Mouse (Mus musculus) forebrain, postnatal 0 days (tissue): ENCODE measurements around the gene Slc22a8. TPM values are rescaled to one million over a fixed set of nuclear protein-coding genes. Genes with fewer than 3 reads are reported as not detected.
A peak's percentile ranks its signal among the peaks of the same experiment; 100 is the strongest.

Source experiments
- ATAC-seq: fragments of 200-750 bp; cut with Nextera tagmentation; 2 replicates; pipeline ENCODE4 v1.8.0; 2017; ENCODE audit warnings: mild to moderate bottlenecking, moderate library complexity
- DNase-seq: peaks from one replicate; pipeline ENCODE4 v3.0.0-alpha.2; 2015
- H3K27ac ChIP-seq: fragments of 300-500 bp; sonication (generic); 2 replicates; pipeline ENCODE4 v1.5.1; 2014; ENCODE audit warnings: low read depth, mild to moderate bottlenecking, antibody characterized with exemption, low read length, moderate library complexity, mixed read lengths
- H3K27me3 ChIP-seq: fragments of 300-500 bp; sonication (generic); 2 replicates; pipeline ENCODE4 v1.6.1; 2014; ENCODE audit warnings: mild to moderate bottlenecking, low read length, mixed read lengths; ENCODE audit not compliant: insufficient read depth
- H3K36me3 ChIP-seq: fragments of 300-500 bp; sonication (generic); 2 replicates; pipeline ENCODE4 v1.6.1; 2014; ENCODE audit warnings: mild to moderate bottlenecking, moderate library complexity; ENCODE audit not compliant: insufficient read depth
- H3K4me1 ChIP-seq: fragments of 300-500 bp; sonication (generic); 2 replicates; pipeline ENCODE4 v1.6.1; 2014; ENCODE audit warnings: antibody characterized with exemption; ENCODE audit not compliant: insufficient read depth
- H3K4me2 ChIP-seq: fragments of 300-500 bp; sonication (generic); 2 replicates; pipeline ENCODE4 v1.6.1; 2014; ENCODE audit warnings: low read depth, mild to moderate bottlenecking, moderate library complexity
- H3K4me3 ChIP-seq: fragments of 300-500 bp; sonication (generic); 2 replicates; pipeline ENCODE4 v1.5.1; 2014; ENCODE audit warnings: low read depth, low read length, mixed read lengths
- H3K9ac ChIP-seq: fragments of 300-500 bp; sonication (generic); 2 replicates; pipeline ENCODE4 v1.6.1; 2014; ENCODE audit warnings: mild to moderate bottlenecking
- H3K9me3 ChIP-seq: fragments of 300-500 bp; sonication (generic); 2 replicates; pipeline ENCODE4 v1.6.1; 2016; ENCODE audit warnings: low read length
- CTCF ChIP-seq: sonication (generic); IDR thresholded peaks from 2 replicates; pipeline ENCODE4 v1.5.1; 2016; ENCODE audit warnings: antibody characterized with exemption, control low read depth, low read depth
- WGBS: fragments of 180-500 bp; shearing (Covaris S2); extraction: QIAGEN DNeasy Blood & Tissue Kit; methylation state at CpG from one replicate; pipeline ENCODE4 v1.1.7; 2014; 5-methylcytosine and 5-hydroxymethylcytosine counted together
- polyA plus RNA-seq: library from polyadenylated mRNA; unstranded; fragments of >200 nt; fragmentation: Nextera tagmentation; extraction: Ambion mirVana; gene quantifications from 2 replicates; pipeline ENCODE4 v1.2.1, GENCODE M21; 2015
- total RNA-seq: library from RNA; depleted of rRNA; stranded (reverse); fragments of >200 nt; gene quantifications from 2 replicates; pipeline ENCODE4 v1.2.3, GENCODE M21; 2014; rRNA removed

Gene Slc22a8
- 9.1 and 13.1 TPM in 2 replicates for total RNA-seq
- polyA plus RNA-seq = 16.6 and 19.0 TPM in 2 replicates

DNA sequence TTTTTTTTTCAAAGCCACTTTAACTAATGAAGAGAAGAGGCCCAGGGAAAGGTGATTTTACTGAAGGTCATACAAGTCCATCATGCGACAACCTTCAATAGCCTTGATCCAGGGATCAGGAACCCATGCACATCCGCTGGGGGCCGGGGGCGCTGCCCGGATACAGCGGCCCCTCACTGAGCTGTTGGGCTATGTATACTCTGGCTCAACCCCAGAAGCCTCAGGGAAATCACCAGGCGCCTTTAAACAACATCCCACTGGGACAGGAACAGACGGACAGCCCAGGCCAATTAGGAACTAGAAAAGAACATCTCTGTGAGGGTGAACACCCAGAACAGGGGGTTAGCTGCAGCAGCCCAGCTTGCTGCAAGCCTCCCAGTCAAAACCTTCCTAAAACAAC is at the start of gene Slc22a8:
Slc22a8 (plus strand) TSS at position 301 of the 400 bp plus-strand sequence.
- 60% methylated on average over 8 of the region's 8 CpGs for WGBS
- H3K27ac ChIP-seq = peak within 1 kb of the TSS; percentile 62; the same call in 1 of the 2 replicates
- TF ChIP-seq CTCF = no peak
- H3K36me3 ChIP-seq = no peaks in the 10 kb centered on the region
- H3K4me3 ChIP-seq = no peak within 1 kb of the TSS
- no peaks in the 10 kb centered on the region for H3K9me3 ChIP-seq
- H3K4me1 ChIP-seq = no peaks in the 10 kb centered on the region
- H3K27me3 ChIP-seq = no peaks in the 10 kb centered on the region
- no peak within 1 kb of the TSS for H3K4me2 ChIP-seq
- no peak for DNase-seq
- H3K9ac ChIP-seq = no peak within 1 kb of the TSS
- ATAC-seq = no peak

DNA sequence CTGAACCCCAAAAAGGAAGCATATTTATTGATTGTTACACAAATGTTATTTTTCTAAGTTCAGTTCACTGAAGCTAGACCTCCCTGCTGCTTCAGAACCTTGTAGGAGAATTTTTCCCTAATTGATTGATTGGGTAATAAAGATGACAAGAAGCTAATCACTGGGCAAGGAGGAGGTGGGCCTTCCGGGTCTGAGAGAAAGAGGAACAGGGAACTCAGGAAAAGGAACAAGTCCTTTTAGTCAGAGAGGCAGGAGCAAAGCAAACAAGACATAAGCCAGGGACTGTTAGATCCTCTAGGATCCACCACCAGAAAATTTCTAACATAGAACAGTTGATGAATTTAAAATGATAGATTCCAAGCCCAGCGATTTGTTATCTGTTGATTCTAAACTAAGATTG is 32.2 kb upstream of the Slc22a8 start:
- Histone ChIP-seq H3K4me1 (no peaks in the 10 kb centered on the region), H3K4me2 (no peak overlapping the region), H3K27ac (no peak overlapping the region), H3K9ac (no peak overlapping the region), H3K27me3 (no peaks in the 10 kb centered on the region), H3K4me3 (no peak overlapping the region), H3K36me3 (no peaks in the 10 kb centered on the region), H3K9me3 (no peaks in the 10 kb centered on the region)
- WGBS = 84% methylated on average over 2 of the region's 2 CpGs
- no peak for TF ChIP-seq CTCF
- DNase-seq (no peak), ATAC-seq (no peak)

DNA sequence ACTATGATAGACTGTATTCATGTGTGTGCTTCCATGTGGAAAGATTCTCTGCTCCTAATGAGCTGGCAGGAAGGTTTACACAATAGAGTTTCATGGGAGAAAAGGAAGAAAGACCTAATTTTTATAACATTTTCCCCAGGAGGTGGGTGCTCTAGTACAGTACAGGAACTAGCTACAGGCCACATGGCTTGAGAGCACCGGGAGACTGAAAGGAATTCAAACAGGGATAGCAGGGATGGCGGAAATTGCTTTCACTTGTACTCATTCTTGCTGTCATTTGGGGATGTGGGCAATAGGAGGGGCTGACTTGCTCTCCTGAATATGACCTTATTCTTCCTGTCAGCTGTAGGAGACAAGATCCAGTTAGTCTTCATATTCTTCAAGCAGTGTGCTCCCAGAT is 27.0 kb upstream of the Slc22a8 start:
- no peak for TF ChIP-seq CTCF
- 26% methylated on average over 2 of the region's 2 CpGs for WGBS
- DNase-seq (no peak), ATAC-seq (no peak)
- H3K4me2 ChIP-seq = no peak overlapping the region
- no peak overlapping the region for H3K27ac ChIP-seq
- H3K9me3 ChIP-seq = no peaks in the 10 kb centered on the region
- 0 out of 2 replicates have a peak, but pooled peaks cover 4% of the 10 kb centered on the region for H3K4me1 ChIP-seq
- no peaks in the 10 kb centered on the region for H3K36me3 ChIP-seq
- no peak overlapping the region for H3K9ac ChIP-seq
- no peaks in the 10 kb centered on the region for H3K27me3 ChIP-seq
- no peak overlapping the region for H3K4me3 ChIP-seq

DNA sequence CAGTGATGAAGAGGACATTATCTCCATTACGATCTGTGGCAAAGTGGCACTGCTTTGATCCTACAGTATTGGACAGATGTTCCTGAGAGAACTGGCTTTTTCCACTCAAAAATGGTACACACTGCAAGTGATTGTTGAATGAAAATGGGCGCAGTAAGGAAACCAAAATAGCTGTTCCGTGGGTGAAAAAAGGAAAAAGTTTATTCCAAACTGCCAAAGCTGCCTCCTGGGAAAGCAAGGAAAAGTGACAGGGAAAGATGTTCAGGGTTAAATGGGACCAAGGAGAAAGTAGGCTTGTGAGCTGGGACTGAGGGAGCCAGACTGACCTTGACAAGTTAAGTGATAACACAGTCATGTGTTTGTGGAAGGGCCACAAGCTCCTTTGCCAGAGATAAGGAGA is 26.6 kb upstream of the Slc22a8 start:
- 75% methylated on average over 3 of the region's 3 CpGs for WGBS
- no peak for DNase-seq
- H3K4me3 ChIP-seq = no peak overlapping the region

DNA sequence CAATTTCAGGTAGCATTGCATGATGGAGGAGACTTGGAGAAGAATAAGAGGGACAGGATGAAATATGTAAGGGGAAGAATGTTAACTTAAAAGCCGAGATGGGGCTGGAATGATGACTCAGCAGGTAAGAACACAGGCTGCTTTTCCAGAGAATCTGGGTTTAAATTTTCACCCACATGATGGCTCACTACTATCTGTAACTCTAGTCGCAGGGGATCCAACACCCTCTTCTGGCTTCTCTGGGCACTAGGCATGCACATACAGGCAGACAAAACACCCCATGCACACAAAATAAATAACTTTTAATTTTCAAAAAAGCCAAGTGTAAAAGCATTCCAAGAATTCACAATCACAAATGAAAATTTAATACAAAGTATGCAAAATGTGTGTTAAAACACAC is 25.8 kb upstream of the Slc22a8 start:
- Histone ChIP-seq H3K9ac (no peak overlapping the region), H3K27me3 (no peaks in the 10 kb centered on the region), H3K27ac (no peak overlapping the region), H3K4me2 (no peak overlapping the region), H3K36me3 (no peaks in the 10 kb centered on the region), H3K4me1 (0 out of 2 replicates have a peak, but pooled peaks cover 4% of the 10 kb centered on the region), H3K4me3 (no peak overlapping the region), H3K9me3 (no peaks in the 10 kb centered on the region)
- ATAC-seq (no peak), DNase-seq (no peak)
- WGBS = 69% methylated on average over 2 of the region's 2 CpGs
- TF ChIP-seq CTCF = no peak

More for the DNA sequence above, 26.6 kb upstream of the Slc22a8 start:
- no peak overlapping the region for H3K27ac ChIP-seq
- H3K4me2 ChIP-seq = no peak overlapping the region
- H3K36me3 ChIP-seq = no peaks in the 10 kb centered on the region
- H3K9ac ChIP-seq = no peak overlapping the region
- ATAC-seq = no peak
- 0 out of 2 replicates have a peak, but pooled peaks cover 4% of the 10 kb centered on the region for H3K4me1 ChIP-seq
- H3K9me3 ChIP-seq = no peaks in the 10 kb centered on the region
- no peaks in the 10 kb centered on the region for H3K27me3 ChIP-seq
- TF ChIP-seq CTCF = no peak

DNA sequence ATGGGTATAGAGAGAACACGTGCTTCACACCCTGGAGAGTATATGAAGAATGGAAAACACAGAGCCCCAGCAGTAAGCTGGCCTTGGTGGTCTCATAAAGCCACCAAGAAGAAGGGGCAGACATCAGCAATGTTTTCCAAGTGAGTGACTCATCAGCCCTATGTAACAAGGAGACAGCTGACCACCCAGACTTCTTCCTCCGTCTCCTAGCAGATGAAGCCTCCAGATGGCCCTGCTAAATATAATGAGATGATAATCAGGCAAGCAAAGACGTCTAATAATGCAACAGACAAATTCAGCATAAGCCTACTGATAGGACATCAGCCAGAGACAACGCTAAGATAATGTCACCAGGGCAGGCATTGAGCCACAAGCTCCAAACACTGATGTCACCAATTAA is 25.1 kb upstream of the Slc22a8 start:
- TF ChIP-seq CTCF = no peak
- ATAC-seq (peak; percentile 36; the same call in 1 of the 2 replicates), DNase-seq (peak; percentile 43)
- WGBS = 12% methylated on average over 4 of the region's 4 CpGs
- Histone ChIP-seq H3K9ac (no peak overlapping the region), H3K27me3 (no peaks in the 10 kb centered on the region), H3K27ac (no peak overlapping the region), H3K4me1 (0 out of 2 replicates have a peak, but pooled peaks cover 4% of the 10 kb centered on the region), H3K4me2 (no peak overlapping the region), H3K4me3 (no peak overlapping the region), H3K9me3 (no peaks in the 10 kb centered on the region), H3K36me3 (no peaks in the 10 kb centered on the region)

DNA sequence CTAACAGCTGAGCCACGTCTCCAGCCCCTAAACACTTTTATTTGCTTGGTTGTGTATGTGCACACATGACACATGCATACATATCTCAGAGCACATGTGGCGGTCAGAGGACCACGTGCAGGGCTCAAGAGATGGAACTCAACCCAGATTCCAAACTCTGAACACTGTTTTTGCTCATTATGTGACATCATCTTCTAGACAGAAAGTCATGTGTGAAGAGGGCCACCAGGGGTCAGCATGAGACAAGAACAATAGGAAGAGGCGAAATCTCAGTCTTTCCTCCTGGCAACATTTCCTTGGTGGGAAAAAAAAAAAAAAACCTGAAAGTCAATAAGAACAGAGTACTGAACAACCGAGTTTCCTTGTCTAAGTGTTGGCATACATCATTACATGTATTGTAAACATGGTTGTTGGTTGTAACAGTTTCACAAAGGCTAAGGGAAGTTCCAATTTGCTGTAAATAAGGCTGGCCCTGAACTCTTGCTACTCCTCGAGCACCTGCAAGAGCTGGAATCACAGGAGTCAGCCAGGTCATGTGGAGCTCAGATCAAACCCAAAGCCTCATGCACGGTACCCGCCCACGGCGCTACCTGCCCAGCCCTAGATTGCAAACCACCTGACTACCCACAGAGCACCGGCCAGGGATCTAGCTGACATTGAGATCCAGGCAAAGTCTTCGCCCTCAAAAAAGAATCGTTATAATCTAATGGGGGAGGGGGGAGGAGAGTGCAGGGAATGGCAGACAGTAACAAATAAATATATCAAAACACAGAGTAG is 23.8 kb upstream of the Slc22a8 start:
- H3K4me2 ChIP-seq = no peak overlapping the region
- no peak overlapping the region for H3K4me3 ChIP-seq
- H3K4me1 ChIP-seq = 0 out of 2 replicates have a peak, but pooled peaks cover 4% of the 10 kb centered on the region
- DNase-seq (peak; percentile 56), ATAC-seq (peak; percentile 32; the same call in 1 of the 2 replicates)
- H3K36me3 ChIP-seq = no peaks in the 10 kb centered on the region
- H3K9ac ChIP-seq = no peak overlapping the region
- H3K9me3 ChIP-seq = no peaks in the 10 kb centered on the region
- WGBS = 50% methylated on average over 13 of the region's 13 CpGs
- H3K27me3 ChIP-seq = no peaks in the 10 kb centered on the region
- no peak overlapping the region for H3K27ac ChIP-seq
- peak; percentile 66 for TF ChIP-seq CTCF
